Mouse (Mus musculus): ENCODE results near the gene Nit2.

GRCm38 (mm10) chr16:57171161-57171560 lies 4.0 kb upstream of the Nit2 start:
- TF ChIP-seq HCFC1 (IDR thresholded peaks at IDR 0.05; ENCODE audit: borderline replicate concordance, insufficient read depth, low read length) (no peak), ZC3H11A (IDR thresholded peaks at IDR 0.05; ENCODE audit: borderline replicate concordance, low read depth, low read length) (no peak), CHD2 (IDR thresholded peaks at IDR 0.05; ENCODE audit: low read depth, low read length) (no peak), MAFK (IDR thresholded peaks at IDR 0.05; ENCODE audit: insufficient read depth, low read depth, low read length) (no peak)

All from ES-E14 (cell line).